Comparison of ENCODE assay signal across 12 mouse cellular contexts in the genomic region with DNA sequence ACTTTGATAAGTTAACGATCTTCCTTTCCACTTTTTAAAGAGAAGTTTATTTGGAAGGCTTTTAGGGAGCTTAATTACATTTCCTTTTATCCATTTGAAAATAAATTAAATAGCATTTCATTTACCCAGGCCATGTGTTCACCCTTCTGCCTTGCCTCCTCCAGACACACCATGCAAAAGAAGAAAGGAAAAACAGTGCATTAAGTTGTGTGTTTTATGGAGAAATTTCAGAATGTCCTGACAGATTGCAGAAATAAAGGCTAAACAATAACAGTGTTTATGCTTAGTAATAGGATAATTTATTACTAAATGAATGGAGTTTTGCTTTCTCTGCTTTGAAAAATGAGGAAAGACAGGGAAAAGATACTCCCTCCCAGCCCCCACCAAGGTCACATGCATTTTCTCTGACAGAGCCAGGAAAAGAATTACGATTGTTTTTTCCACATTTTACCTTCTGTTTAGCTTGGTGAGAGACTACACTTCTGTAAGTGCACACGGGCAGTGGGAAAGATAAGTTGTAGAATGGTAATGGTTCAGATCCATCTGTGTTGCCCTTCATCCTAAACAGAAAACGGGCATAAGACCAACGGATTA.
DNase-seq lines count a peak whose midpoint lies in the region; ATAC-seq and TF ChIP-seq lines count a peak whose summit lies in the region.
"Had no signal": no experiment of that assay in that cellular context is flagged by ENCODE, and none has a peak within 500 bp of the region (broad histone marks: within the 10 kb centered on the region; RNA-seq: fewer than 3 reads in every experiment).

No protein-coding gene starts in this region.

- peaks cover 4% of the 10 kb centered on the region; the same call in 1 of the 2 replicates for H3K27me3 ChIP-seq in heart, embryonic 13.5 days (replicated peaks)
- no peaks in the 10 kb centered on the region for H3K27me3 ChIP-seq in limb, embryonic 12.5 days
- H3K27me3 ChIP-seq in limb, embryonic 10.5 days (ENCODE audit: low read depth, poor library complexity, severe bottlenecking) = no peaks in the 10 kb centered on the region
- H3K27me3 ChIP-seq in intestine, postnatal 0 days (replicated peaks; ENCODE audit: control insufficient read depth, insufficient read depth, low read length) = no peaks in the 10 kb centered on the region
- H3K27me3 ChIP-seq in stomach, embryonic 15.5 days (replicated peaks) = no peaks in the 10 kb centered on the region
- H3K27me3 ChIP-seq: liver, embryonic 15.5 days had no signal

- H3K27ac ChIP-seq in heart, embryonic 13.5 days (replicated peaks) = no peak overlapping the region
- no peak overlapping the region for H3K27ac ChIP-seq in limb, embryonic 12.5 days
- H3K27ac ChIP-seq in limb, embryonic 10.5 days = no peak overlapping the region
- no peak overlapping the region for H3K27ac ChIP-seq in intestine, postnatal 0 days (ENCODE audit: low read depth, low read length)
- H3K27ac ChIP-seq in stomach, embryonic 15.5 days = no peak overlapping the region; the same call in 1 of the 2 replicates
- H3K27ac ChIP-seq: liver, embryonic 15.5 days had no signal

- H3K4me3 ChIP-seq in heart, embryonic 13.5 days = no peak overlapping the region
- no peak overlapping the region for H3K4me3 ChIP-seq in limb, embryonic 12.5 days (replicated peaks)
- H3K4me3 ChIP-seq in limb, embryonic 10.5 days = no peak overlapping the region
- H3K4me3 ChIP-seq in intestine, postnatal 0 days (ENCODE audit: low read depth, low read length) = no peak overlapping the region
- H3K4me3 ChIP-seq in stomach, embryonic 15.5 days (replicated peaks) = no peak overlapping the region
- H3K4me3 ChIP-seq: liver, embryonic 15.5 days had no signal

- peaks cover 3% of the 10 kb centered on the region; the same call in 1 of the 2 replicates for H3K4me1 ChIP-seq in heart, embryonic 13.5 days
- peaks cover 11% of the 10 kb centered on the region; the same call in 1 of the 2 replicates for H3K4me1 ChIP-seq in limb, embryonic 12.5 days (replicated peaks)
- H3K4me1 ChIP-seq in limb, embryonic 10.5 days = peaks cover 26% of the 10 kb centered on the region
- H3K4me1 ChIP-seq in intestine, postnatal 0 days (replicated peaks; ENCODE audit: control insufficient read depth, insufficient read depth, low read length) = no peaks in the 10 kb centered on the region
- no peaks in the 10 kb centered on the region for H3K4me1 ChIP-seq in stomach, embryonic 15.5 days
- H3K4me1 ChIP-seq: liver, embryonic 15.5 days had no signal

- no peaks in the 10 kb centered on the region for H3K9me3 ChIP-seq in heart, embryonic 13.5 days
- H3K9me3 ChIP-seq in limb, embryonic 12.5 days = no peaks in the 10 kb centered on the region
- H3K9me3 ChIP-seq in limb, embryonic 10.5 days (replicated peaks) = no peaks in the 10 kb centered on the region
- H3K9me3 ChIP-seq in intestine, postnatal 0 days (ENCODE audit: control insufficient read depth) = no peaks in the 10 kb centered on the region
- no peaks in the 10 kb centered on the region for H3K9me3 ChIP-seq in stomach, embryonic 15.5 days
- H3K9me3 ChIP-seq: liver, embryonic 15.5 days had no signal

- no peaks in the 10 kb centered on the region for H3K36me3 ChIP-seq in heart, embryonic 13.5 days
- no peaks in the 10 kb centered on the region for H3K36me3 ChIP-seq in limb, embryonic 12.5 days
- no peaks in the 10 kb centered on the region for H3K36me3 ChIP-seq in limb, embryonic 10.5 days
- H3K36me3 ChIP-seq in intestine, postnatal 0 days (ENCODE audit: control insufficient read depth, insufficient read depth) = no peaks in the 10 kb centered on the region
- H3K36me3 ChIP-seq in stomach, embryonic 15.5 days = no peaks in the 10 kb centered on the region
- H3K36me3 ChIP-seq: liver, embryonic 15.5 days had no signal

- no peak for TF ChIP-seq CTCF in intestine, postnatal 0 days (IDR thresholded peaks at IDR 0.05; ENCODE audit: low read depth)

- no peak for DNase-seq in heart, adult 9 months (ENCODE audit: low spot score in 2 of 2)
- DNase-seq in limb, embryonic 10.5 days (ENCODE audit: low spot score) = no peak
- DNase-seq: cerebellum, adult 9-11 months; heart, postnatal 36 days; thymus, adult 2 months had no signal

- no peak overlapping the region for H3K9ac ChIP-seq in heart, embryonic 13.5 days
- no peak overlapping the region for H3K9ac ChIP-seq in limb, embryonic 12.5 days (replicated peaks)
- H3K9ac ChIP-seq in intestine, postnatal 0 days (ENCODE audit: low read depth, low read length) = no peak overlapping the region
- no peak overlapping the region for H3K9ac ChIP-seq in stomach, embryonic 15.5 days
- H3K9ac ChIP-seq: liver, embryonic 15.5 days had no signal

- no peak for ATAC-seq in heart, embryonic 13.5 days (ENCODE audit: extremely low read depth, insufficient number of reproducible peaks, low FRiP score, low TSS enrichment)
- ATAC-seq in limb, embryonic 12.5 days (ENCODE audit: insufficient number of reproducible peaks, insufficient read depth, low FRiP score, low TSS enrichment, low read depth) = no peak
- ATAC-seq in intestine, postnatal 0 days = no peak
- ATAC-seq in stomach, embryonic 15.5 days (ENCODE audit: insufficient read depth, low FRiP score, low read depth) = no peak
- no peak for ATAC-seq in activated CD4-positive, CD25-positive, alpha-beta regulatory T cell, adult 4 months
- ATAC-seq: CD4-positive, CD25-positive, alpha-beta regulatory T cell, adult 4 months had no signal

- WGBS in heart, embryonic 13.5 days = 56% methylated on average over 5 of the region's 5 CpGs
- WGBS in limb, embryonic 12.5 days = 41% methylated on average over 5 of the region's 5 CpGs
- 52% methylated on average over 5 of the region's 5 CpGs for WGBS in limb, embryonic 10.5 days
- 34% methylated on average over 5 of the region's 5 CpGs for WGBS in intestine, postnatal 0 days
- WGBS in stomach, embryonic 15.5 days = 26% methylated on average over 5 of the region's 5 CpGs

- H3K4me2 ChIP-seq in heart, embryonic 13.5 days = peak overlapping the region; percentile 49
- H3K4me2 ChIP-seq in limb, embryonic 12.5 days = peak overlapping the region; percentile 21; the same call in 1 of the 2 replicates
- H3K4me2 ChIP-seq in intestine, postnatal 0 days (replicated peaks; ENCODE audit: low read depth) = peak overlapping the region; percentile 41
- peak overlapping the region; percentile 21; the same call in 1 of the 2 replicates for H3K4me2 ChIP-seq in stomach, embryonic 15.5 days
